Mouse (Mus musculus): ENCODE results near the gene Sdc3.

Gene Sdc3

DNA sequence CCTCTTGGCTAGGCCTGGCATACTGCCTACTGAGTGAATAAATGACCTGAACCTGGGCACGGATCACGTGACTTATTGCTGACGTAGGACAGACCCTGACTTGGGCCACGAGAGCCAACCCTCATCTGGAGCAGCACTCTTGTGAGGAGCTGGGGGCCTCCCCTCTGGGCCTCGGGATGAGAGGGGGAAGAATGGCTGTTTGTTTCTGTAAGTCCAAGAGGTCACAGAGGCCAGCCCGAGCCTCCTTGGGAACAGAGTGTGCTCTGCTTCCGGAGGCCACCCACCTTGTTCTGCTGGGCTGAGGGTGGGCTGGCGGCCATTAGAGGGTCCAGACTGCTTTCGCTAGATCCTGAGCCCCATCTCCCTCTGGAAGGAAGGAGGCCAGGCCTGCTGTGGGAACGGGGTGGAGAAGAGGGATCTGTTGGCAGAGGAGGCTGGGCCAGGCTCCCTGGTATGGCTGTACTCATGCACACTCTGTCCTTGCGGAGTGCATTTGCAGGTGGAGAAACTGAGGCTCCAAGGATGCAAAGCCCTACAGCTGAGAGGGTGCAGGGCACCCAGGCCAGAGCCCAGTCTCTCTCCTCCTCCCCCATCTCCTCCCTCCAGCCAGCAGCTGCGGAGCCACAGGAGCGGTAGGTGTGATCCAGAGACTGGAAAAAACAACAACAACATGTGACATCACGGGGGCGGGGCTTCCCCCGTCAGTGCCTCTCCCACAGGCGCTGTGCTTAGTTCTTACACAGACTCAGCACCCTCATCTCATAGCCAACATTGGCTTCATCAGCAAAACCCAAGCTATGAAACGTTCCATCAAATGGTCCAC, 36.7 kb downstream of the Sdc3 start:
- DNase-seq, result no peak

DNA sequence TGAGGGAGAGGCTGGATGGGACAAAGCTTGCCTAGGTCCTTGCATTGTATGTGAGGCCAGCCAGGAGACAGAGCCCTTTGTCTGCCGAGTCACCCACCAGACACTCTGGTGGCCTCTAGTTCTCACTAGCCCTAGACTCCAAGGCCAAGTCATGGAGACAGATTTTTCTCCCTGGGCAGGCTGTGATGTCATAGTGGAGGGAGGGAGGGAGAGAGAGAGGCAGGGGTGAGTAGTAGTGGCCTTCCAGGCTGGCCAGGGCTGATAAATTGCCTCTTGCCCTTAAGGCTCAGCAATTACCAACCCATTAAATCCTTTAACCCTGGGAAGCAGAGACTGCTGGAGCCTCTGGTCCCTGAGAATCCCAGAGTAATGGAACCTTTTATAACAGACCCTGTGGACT, 41.8 kb downstream of the Sdc3 start:
- DNase-seq, result no peak

DNA sequence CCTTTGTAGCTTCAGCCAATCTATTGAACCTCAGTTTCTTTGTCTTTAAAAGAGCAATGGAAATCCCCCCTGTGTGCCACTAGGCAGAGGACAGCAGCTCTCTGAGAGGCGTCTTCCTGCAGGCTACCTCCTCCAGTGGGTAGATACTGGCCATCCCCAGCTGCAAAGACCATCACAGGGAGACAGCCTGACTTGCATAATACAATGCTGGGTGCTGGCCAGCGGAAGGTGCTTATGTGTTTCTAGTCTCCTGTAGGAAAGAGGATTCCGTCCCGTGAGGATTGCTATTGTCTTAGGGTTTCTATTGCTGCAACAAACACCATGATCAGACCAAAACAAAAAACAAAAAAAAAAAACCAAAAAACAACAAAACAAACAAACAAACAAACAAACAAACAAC, 43.2 kb downstream of the Sdc3 start:
- DNase-seq, result no peak

DNA sequence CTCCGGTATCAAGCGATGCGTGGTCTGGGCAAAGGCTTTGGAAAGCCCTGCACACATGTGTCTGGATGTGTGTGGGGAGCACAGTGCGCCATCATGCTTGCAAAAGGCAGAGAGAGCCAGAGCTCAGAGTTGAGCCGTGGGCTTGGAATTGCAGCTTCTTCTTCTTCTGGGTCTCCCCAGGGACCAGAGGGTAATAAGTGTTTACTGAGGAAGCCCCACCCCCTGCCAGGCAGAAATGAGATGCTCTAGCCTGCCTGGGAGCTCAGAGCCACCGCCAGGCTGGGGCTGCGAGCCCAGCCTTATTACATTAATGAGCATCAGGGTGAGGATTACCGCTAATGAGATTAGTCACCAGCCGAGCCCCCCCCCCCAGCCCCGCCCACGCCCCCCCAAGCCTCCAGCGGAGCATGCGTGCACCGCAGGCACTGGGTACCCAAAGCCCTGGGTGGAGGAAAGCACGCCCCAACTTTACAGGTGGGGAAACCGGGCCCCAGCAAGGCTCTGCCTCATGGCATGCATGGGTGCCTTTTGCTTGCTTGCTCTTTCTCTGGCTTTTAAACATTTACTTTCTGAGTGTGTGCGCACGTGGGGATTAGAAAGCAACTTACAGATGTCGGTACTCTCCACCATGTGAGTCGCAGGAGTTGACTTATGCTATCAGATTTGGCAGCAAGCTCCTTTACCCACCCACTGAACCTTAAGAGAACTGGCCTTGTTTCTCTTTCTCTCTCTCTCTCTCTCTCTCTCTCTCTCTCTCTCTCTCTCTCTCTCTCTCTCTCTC, 44.1 kb downstream of the Sdc3 start:
- no peak for DNase-seq

DNA sequence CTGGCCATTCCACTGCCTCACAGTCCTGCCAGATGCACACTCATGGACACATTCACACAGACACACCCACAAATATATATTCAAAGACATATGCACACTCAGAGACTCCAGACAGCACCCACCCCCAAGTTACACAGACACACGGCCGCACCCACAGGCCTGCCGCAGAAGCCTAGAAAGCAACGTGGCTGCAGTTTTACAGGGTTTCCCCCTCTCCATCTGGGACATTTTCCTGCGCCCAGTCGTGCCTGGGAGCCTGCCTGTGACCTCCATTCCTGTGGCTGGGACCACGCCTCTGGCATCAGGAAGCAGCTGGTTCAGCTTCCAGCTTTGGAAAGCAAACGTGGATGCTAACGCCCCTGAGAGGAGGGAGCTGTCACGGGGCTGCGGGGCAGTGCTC, 46.2 kb downstream of the Sdc3 start:
- DNase-seq, result no peak

DNA sequence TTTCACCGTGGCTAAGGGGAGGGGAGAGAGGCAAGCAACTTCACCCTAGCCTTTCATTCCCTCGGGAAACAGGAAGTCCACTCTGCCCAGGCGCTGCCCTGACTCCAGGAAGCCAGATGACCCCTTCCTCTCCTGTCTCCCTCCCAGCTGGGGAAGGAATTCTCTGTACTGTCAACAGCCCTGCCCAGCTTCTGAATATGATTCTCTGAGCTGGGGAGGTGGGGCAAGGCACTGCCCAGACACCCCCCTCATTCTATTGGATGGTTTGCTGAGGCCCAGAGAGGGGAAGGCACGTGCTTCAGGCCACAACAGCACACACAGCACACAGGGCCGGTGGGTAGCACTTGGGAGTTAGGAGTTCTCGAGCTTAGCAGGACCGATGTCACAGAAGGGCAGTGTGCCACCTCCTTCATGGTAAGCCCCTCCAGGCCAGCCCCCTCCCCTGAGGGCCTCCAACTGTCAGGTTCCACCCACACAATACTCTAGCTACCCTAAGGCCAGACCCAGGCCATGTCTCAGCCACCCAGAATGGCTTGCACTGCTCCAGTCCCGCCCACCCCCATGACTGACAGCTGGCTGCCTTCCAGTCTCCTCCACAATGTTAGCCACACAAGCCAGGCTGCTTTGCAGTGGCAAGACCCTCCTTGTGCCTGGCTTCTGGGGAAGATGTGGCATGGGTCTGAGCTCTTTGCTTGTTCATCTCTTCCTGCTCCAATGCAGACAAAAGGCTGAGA, 48.9 kb downstream of the Sdc3 start:
- no peak for DNase-seq

DNA sequence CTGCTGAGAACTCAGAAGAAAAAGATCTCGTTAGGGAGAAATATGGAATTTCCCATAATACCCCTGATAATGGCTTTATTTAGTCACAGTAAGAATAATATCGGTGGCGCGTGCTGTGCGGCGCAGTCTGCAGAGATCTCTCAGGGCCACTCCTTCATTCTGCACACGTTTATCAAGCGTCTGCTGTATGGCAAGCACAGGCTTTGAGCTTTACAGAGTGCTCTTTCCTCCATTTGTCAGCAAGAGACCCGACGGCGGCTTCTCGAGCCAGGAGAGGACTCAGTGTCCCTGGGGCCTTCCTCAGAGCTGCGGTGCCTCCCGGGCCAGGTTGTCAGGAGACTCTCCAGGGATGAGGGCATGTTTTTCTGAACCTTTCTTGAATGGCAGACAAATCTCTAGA, 56.5 kb downstream of the Sdc3 start:
- DNase-seq, result no peak

DNA sequence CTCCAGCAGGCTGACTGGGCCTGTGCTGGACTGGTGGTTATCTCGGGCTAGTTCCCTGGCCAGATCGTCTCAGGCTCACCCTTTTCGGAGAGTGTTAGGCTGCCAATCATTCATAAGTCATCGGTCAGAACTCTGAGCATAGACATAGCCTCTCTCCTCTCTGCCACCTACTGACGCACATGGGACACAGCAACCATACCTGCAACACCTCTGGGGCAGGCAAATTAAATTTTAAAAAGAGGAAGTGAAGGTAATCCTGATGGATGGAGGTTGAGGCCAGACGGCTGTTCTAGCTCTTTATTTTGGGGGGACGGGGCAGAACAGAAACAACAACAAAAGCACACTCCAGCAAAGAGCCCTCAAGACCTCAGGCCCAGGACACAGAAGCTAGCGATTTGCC, 65.3 kb downstream of the Sdc3 start:
- DNase-seq, result no peak

DNA sequence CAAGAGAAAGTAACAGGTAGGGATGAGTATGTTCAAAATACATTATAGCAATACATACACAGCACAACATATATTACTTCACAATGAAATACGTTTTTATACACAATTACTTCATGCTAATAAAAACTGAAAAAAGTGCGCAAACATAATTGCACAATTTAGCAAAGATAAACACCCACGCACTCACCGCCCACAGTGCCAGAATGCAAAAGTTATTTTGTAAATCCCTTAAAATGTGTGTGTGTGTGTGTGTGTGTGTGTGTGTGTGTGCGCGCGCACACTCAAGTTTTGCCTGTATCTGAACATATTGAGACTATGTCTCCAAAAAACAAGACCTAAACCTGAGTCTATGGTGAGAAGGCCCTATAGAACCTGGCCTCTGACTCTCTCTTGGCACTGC, 66.5 kb downstream of the Sdc3 start:
- DNase-seq, result no peak

DNA sequence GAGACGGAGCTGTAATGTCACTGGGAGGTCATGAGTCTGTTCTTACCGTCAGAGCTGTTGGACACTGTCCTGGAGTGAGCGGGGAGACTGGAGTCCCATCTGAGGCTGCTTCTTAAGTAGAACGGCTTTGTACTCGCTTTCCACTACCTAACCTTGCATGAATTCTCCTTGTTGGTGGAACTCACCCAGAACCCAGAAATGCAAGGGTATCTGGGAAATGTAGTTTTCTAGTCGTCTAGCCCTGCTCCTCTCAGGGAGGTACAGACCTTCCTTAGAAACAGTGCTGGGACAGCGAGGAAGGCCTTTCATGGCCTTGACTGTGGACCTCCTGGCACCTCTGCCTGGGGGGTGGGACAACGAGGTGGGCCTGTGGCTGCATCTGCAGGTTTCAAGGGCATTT, 67.1 kb downstream of the Sdc3 start:
- no peak for DNase-seq

DNA sequence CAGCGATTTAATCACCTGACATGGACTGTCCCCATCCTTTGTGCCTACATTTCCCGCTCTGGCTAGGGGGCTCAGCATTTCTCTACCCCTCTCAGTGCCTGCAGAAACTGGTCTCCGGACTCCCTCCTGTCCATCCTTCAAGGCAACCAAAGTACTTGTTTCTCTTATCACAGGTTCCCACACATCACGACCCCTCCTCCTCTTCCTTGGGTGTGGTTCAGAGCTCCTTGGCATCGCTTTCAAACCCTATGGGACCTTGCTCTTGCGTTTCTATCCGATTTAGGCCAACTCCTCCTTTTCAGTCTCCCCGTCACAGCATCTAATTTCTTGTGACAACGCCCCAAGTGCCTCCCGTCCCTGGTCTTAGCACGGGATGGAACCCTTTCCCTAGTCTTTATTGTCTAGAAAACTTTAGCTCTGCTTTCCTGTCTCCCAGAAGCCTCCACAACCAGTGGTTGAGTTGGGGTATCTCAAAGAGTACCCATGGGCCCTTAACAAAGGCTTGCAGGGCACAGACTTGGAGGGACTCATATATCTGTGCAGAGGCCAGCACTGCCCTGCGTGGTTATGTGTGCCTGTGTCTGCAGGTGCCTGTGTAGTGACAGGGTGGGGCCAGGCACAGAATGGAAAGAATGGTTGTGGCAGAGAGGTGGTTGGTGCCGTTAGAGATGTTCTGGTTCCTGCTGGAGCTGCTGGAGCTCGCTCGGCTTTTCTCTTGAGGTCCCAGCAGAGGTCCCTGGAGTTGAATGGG, 68.7 kb downstream of the Sdc3 start:
- no peak for DNase-seq

DNA sequence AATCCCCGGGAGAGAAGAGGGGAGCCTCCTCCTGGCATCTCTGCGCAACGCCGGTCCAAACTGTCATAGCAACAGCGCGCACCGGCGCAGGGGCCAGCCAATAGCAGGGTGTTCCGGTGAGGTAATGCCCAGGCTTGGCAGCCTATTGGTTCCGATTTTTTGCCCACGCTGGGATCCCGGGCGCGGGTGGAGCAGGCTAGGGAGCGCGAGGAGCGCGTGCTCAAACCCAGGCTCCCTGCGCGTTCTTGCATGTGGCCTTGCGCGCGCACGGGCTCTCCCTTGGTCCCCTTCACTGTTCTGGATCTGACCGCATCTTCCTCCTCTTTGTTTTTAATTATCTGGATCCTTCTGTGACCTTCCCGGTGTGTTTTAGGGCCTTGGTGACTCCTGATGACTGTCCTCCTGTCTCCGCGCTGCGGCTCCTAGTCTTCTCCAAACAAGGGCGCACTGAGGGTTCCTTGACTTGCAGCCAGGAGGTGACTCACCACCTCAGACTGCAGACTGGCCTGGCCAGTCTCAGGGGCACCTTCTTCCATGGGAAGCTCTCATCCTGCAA, 69.4 kb downstream of the Sdc3 start:
- no peak for DNase-seq

DNA sequence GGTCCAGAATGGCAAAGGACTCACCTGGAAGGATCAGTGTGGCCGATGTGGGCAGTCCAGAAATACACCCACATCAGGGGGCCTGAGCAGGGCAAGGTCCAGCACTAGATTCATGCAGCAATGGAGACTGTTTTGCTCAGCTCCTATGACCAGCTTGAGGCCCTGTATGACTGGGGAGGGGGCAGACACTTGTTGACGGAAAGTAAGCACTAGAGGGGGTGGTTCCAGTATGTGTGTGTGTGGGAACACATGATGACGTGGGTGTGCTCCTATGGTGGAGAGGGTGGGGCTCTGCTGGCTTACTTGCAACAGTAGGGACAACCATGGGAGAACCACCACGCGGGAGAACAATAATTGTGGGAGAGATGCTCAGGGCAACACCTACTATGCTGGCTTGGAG, 70.2 kb downstream of the Sdc3 start:
- DNase-seq, result no peak

DNA sequence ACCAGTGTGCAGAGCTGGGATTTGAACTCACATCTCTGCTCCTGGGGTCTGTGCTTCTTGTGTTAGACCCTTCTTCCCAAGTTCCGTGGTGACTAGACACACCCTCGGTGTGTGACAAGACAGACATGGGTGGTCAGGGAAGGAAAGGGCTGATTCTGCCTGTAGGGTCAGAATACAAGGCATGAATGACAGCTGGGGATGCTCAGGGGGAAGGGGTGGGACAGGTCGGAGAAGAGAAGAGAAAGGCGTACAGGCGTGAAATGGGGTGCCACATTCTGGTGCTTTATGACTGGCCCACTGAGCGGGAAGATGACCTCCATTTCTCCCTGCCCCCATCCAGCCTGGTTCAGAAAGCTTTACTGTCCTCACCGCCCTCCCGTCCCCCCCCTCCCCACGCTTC, 73.1 kb downstream of the Sdc3 start:
- DNase-seq, result no peak

DNA sequence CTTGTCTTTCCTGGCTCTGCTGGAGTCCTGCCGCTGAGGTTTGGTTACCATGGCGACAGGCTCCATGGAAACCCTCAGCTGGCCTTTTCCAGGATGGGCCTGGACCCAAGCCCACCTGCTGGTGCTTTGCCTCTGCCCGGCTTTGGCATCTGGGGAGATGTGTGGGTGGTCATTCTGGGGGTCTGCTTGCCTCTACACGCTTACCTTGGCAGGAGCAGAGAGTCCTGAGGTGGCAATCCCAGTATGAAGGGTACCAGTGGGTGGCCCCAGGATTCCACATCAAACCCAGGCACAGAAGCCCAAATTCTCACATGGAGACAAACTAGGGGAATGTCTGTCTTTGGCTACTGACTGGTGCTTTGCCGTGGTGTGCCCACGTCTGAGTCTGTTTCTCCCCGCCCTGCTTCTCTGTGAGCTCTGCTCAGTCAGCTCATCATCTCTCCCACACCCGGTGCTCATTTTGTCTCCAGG, 73.6 kb downstream of the Sdc3 start:
- no peak for DNase-seq

DNA sequence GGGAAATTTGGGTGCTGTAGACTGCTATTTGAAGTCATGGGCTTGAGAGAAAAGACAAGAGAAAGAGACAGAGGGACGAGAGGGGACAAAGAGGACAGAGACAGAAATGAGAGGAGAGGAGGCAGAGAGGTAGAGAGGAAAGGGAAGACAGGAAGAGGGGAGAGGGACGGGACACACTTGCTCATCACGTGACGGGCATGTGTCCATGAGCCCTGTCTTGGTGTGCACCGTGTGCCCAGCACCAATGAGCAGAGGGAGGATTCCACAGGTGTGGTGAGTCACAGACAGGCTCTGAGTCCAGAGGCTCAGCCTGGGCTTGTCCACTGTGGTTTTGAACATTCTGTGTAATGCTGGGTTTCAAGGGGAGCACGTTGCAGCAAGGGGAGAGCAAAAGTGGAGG, 75.6 kb downstream of the Sdc3 start:
- no peak for DNase-seq

DNA sequence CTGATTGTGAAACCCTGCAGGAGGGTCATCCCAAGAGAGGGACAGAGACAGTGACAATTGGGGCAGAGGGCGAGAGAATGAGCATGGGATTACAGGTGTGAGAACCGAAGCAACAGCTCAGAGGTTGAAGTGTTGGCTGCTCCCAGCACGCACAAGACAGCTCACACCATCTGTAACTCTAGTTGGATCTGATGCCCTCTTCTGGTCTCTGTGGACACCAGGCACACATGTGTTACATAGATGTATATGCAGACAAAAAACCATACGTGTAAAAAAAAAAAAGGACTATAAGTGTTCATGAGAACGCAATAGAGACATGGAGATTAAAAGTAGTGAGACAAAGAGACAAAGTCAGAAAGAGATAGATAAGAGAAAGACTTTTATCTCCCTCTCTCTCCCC, 76.5 kb downstream of the Sdc3 start:
- no peak for DNase-seq

DNA sequence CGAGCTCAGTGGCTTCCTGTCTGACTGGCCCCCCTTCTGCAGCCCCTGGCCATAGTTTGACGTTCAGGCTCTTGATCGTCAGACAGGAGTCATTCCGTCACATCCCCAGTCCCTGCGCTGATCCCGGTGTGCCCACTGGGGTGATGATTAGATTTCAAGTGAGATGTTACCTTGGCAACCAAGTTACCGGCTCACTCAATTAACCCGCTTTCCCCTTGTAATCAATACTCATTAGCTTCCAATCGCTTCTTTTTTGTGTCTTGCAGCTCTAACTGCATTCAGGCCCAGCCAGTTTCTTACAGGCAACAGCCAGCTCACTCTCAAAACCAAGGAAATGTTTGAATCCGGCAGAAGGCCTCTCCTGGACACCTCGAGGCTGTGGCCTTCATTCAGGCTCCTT, 80.1 kb downstream of the Sdc3 start:
- no peak for DNase-seq

DNA sequence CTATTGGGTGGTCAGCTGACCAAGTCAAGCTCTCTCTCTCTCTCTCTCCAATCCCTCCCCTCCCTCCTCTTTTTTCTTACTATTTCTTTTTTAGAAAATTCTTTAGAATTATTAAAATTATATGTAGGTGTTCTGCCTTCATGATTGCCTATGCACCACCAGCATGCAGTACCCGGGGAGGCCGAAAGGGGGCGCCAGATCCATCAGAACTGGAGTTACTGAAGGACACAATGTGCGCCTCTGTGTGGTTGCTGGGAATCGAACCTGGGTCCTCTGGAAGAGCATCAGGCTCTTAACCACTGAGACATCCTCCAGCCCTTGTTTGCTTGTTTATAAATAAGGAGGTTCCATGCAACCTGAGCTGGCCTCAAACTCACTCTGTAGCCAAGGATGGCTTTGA, 81.1 kb downstream of the Sdc3 start:
- DNase-seq, result no peak

DNA sequence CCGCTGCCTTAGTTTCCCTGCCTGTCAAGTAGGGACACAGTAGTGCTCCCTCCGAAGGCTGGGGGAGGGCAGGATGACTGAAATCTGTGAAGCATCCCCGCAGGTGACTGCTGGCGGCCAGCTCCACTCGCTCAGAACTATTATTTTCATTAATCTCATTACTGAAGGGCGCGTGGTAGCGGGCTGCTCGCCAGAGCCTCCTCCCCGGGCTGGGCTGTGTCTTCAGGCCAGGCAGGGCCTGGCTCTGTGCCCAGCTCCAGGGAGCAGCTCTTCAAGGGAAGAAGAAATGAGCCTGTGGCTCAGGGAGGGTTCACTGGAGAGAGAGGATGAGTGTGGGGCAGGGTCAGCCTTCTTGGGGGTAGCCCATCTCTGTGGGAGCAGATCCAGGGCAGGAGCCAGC, 82.3 kb downstream of the Sdc3 start:
- DNase-seq, result no peak
